Mouse (Mus musculus) heart, adult 9 months (tissue): ENCODE data around the gene Pde11a.

Source experiments
- DNase-seq, 2 experiments: peaks; one replicate each; pipeline ENCODE4 v3.0.0; 2022; ENCODE audit warnings: low spot score in 2 of 2

The Pde11a gene

DNA sequence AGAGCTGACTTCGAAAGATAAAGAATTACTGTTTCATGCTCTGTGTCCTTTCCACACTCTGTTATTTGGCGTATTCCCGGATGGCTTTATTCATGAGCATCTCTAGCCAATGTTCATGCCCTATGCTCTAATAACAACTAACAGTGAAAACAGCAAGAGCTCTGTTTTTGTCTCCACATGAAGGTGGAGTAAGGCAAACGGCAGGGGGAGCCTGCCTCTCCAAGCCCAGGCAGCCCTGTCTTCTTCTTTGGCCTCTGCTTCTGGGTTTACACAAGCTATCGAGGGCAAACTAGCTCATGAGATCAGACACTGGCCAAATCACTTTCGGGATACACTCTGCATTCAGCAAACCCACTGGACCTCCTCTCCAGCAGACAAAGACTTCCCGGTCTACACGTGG is 241.3 kb downstream of the Pde11a start:
- no peak for DNase-seq

DNA sequence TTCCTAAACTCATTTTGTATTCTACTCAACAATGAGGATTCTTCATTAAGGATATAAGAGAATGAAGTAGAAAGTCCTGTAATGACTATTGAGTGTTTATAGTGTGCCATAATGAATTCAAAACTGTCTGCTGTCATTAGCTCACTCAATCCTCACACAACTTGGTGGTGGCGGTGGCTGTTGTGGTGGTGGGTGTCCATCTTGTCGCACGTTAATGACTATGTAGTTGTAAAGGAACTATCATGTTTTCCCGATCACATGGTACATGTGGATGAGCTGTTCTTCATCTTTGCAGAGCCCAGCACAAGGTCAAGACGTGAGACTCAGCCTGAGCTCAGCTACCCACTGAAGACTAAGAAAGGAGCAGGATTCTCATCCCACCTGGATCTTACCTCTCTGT is 242.7 kb downstream of the Pde11a start:
- no peak for DNase-seq

DNA sequence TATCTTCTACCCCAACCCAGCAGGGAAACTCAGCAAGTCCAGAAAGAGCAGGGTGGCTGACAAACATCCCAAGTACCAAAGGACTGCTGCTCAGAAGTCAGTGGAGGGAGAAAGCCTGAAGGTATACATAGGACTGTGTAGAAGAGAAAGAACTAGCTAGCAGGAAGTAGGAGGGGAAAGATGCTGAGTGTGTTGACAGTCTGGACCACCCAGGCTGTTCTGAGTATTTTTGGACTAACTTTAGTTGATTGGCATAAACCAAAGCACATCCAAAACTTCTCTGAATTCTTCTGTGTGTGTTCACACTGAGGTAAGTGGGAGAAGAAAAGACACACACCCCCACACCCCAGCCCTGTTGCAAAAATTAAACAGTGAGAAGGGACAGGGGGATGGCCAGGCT is 248.1 kb downstream of the Pde11a start:
- no peak for DNase-seq

DNA sequence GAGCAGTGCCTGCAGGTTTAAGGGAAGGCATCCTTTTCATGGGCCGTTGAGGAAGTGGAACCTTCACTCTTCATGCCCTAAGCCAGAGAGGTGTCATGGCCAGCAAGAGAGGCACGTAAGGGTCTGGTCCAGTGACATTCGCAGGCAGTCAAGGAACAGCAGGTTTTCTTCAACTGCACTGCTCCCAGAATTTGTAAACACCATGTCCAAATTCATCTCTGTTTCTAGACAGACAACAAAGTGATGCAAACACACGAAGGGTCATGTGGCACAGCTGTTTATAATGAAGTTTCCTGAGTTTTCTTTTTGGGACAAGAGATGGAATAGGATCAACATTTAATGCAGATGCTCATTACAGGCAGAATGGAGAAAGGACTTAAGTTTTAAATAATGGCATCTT is 249.7 kb downstream of the Pde11a start:
- no peak for DNase-seq

DNA sequence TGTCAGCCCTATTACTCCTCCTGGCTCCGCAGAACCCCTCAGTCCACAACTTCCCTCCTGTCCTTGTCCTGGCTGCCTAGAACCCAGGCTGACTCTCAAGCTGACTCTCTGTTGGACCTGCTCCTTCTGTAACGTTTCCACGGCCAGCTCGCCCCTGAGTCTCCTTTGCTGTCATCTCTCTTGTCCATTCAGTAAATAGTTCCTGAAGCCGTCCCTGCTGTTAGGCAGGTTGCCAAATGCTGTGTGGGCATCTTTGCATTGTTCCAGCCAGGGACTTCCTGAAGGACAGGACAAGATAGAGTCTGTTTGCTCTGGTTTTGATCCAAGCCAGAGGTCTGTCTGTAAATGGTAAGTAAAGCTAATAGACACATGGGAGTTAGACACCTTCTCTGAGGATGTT is 250.2 kb downstream of the Pde11a start:
- peak; percentile 14 to 18 for DNase-seq

DNA sequence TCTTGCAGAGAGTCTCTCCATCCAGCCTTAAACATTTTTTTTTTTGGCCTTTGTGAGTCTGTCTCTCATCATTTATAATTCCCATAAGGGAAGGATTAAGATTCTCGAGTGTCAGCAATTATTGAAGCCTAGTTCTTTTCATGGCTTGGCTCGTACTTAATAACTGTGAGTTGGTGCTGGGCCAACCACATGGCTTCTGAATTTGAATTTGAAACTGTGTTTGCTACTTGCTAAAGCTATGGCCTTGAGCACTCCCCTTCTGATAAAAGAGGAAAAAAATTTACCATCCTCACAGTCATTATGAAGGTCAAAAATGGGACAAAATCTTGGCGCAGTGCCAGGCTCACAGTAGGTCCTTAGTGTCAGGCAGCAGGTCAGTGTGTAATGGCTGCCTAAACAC is 251.4 kb downstream of the Pde11a start:
- no peak for DNase-seq

DNA sequence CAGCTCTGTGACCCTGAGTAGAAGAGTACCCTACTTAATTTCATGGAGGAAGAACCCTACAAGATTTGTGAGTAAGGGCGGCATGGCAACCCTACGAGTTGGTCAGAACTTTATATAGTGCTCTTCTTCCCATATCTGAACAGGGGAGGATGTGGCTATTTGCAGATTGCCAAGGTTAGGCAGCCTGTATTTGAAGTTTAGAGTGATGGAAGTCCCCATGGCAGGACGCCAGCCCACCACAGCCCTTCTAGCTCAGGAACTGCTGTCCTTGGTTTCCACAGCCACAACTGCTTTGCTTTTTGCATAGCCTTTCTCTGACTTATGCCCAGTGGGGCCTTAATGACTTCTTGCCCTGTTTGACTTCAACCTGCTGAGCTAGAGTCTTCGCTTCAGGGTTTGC is 253.6 kb downstream of the Pde11a start:
- no peak for DNase-seq

DNA sequence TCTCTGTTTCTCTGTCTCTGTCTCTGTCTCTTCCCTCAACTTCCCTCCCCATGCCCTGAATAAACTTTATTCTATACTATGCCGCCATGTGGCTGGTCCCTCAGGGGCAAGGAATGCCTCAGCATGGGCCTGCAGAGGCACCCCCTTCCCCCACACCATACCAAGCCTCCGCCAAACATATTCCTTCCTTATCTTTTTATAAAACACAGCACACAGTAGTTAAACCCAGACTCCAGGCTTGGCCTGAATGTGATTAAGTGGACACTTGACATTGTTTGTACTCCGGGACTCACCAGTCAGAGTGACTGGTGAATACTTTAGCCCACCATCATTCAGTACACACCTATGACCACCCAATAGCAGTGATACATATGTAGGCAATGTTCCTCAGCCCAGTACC is 254.7 kb downstream of the Pde11a start:
- DNase-seq, result no peak

DNA sequence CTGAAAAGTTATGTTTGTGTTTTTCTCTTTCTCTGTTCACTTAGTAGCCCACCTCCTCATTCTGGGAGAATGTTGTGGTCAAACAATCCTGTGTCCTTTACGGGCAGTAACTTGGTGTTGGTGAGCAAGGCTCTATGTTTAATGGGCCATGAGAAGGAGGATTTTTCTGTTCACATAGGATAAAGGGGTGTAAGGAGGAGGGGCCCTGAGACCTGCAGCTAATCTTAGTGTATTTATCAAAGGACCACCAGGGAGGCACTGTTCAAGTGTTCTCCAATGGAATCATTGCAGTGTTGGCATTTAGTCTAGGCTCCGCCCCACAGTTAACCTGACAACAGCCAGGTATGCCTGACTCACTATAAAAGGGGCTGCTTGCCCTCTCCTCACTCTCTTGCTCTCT is 255.2 kb downstream of the Pde11a start:
- DNase-seq, result no peak

DNA sequence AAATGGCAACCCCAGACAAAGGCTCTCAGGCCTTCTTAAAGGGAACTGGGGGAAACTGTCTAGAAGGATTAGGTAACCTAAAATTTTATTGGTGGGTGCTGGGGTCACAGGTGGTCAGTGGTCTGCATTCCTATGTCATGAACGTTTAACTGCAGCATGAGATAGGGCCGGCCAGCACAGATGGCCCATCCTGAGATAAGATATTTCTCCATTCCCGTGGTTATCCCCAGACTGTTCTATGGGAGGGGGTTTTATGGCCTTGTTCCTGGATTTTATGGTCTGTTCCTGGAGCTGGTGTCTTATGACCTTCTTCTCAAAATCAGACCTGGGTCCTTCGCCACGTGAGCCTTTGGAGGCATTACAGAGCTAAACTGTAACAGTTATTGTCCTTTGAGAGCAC is 256.6 kb downstream of the Pde11a start:
- no peak for DNase-seq

DNA sequence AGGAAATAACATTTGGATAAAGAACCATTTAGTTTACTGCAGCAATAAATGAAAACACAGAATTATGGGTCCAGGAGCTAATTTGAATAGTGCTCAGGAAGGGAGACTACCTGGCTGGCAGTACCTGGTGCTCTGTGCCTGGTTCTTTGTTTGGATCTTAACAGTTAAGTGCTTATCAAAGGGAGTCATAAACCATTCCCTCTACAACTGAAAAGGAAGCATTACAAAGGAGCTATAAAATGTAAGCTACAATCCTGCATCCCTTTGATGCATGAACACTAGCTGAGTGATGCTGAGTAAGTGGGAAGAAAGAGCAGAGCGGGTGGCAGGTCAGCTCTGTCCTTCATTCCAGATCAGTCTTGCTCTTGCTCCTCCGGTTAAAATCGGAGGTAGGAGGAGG is 258.0 kb downstream of the Pde11a start:
- no peak for DNase-seq

DNA sequence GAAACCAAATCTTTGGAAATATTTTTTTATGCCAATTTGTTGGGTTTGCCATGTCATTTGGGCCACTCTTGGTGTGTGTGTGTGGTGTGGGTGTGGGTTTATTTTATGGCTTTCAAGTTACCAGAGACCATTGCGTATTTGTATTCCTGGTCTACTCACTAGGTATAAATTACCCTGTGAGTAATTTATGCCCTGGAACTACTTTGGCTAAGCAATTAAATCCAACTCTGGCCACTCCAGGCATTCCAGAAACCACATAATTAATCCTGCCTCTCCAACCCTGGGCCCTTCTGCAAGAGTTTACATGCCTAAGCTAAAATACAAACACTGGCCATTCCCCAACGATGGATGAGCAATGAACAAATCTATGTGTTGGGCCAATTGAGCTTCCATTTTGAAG is 261.7 kb downstream of the Pde11a start:
- no peak for DNase-seq

DNA sequence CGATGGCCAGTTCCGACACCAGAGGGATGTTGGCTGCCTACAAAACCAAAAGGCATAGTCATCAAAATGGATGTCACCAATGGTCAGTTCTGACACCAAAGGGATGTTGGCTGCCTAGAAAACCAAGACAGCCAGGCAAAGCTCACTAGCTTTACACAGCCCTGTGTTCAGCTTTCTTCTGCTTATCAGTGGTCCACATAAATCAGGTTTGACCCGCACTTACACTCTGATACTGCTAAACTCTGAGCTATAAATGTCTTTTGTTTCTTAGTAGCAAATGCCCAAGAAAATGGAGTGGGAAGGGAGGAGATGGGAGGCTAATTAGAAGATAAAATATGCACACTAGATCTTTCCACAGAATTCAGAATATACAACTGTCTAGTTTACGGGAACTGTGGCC is 262.5 kb downstream of the Pde11a start:
- no peak for DNase-seq

DNA sequence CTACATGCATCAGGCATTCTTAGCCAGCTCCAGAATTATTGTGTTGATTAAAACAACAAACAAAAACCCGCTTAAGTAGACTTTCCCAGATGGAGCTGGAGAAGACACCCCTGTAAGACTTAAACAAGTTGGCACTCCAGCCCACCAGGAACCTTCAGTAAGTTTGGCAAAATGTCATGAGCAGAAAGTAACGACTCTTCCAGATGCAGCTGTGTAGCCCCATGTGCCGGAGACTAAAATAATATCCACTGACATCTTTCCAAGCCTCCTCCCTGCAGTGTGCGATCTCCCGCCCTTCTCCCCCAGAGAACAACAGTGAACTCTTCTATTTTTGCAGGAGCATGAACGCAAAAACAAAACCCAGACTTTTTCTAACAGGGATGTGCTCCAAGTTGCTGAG is 265.5 kb downstream of the Pde11a start:
- no peak for DNase-seq

DNA sequence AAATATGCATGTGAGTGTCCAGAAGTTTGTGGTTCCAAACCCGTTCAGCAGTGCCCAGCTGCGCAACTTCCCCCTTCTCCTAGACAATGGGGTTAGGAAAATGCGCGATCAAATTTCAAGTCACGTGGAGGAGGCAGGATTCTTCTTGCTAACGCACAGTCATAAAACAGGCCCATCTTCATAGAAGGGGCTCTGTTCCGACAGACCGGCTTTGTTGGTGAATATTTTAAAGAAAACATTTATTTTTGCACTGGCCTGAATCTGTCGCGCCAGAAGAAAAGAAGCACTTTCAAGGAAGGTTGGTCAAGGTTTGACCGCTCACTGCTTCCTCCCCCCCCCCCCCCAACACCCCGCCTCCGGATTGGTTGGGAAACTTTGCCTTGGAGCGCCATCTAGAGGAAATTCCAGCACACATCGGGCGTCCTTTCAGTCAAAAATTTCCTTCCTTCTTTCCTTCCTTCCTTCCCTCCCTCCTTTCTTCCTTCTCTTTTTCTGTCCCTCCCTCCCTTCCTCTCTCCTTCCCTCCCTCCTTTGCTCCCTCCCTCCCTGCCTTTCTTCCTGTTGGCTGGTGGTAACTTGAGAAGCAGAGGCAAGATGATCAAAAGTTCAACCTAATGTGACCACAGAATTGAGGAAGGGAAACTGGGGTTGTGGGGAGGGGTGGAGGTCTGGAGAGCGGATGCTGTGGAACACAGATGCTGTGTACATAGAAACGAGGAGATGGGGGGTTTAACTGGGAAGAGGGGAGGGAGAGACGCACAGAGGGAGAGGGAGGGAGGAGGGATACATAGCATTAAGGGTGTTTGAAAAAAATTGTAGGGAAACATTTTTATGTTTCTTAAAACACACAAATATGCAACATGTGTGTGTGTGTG is 267.9 kb downstream of the Pde11a start:
- DNase-seq, result peak; percentile 80 to 87

DNA sequence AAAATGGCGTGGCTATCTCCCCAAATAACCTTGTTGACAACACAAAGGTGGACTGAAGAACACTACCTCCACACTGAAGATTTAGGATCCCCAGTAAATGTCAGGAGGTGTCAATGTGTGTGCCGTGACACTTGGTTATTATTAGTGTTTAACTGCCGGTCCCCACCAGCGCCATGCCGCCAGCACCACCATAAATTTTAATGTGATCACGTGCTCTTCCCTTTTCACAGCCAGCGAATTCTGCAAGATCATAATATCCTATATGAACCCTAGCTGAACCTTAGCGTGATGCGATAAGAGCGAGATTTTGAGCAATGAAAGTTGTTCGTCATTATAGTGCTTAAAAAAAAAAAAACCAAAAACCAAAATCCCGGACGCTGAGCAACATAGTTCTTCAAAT is 269.3 kb downstream of the Pde11a start:
- DNase-seq, result no peak

DNA sequence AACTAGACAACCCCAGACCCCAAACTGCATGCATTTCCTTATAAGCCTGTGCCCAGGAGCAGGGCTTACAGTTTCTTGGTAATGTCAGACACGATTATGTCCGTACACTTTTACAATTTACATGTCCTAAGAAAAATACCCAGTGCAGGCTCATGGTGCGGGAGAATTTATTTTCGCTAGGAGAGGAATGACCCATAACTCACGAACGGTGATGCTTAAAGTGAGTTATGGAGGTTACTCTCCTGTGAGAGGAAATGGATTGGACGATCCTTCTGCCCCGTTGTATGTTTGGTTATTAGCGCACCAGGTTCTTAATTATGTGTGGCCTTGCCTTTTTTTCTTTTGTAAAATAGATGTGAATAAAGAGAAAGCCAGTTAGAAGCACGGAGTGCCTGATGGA is 270.4 kb downstream of the Pde11a start:
- DNase-seq, result no peak

DNA sequence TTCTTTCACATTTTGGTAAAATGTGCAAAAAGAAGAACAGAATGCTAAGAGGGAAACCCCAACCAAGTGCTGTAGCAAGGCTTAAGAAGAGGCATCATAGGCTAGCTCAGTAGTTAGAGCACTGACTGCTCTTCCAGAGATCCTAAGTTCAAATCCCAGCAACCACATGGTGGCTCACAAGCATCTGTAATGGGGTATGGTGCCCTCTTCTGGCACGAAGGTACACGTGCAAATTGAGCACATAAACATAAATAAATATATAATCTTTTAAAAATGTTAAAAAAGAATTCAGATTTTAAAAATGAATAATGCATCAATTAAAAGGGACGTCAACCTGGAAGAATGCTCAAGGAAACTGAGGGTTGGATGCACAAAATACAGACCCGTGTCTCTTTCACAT is 271.4 kb downstream of the Pde11a start:
- DNase-seq, result no peak

DNA sequence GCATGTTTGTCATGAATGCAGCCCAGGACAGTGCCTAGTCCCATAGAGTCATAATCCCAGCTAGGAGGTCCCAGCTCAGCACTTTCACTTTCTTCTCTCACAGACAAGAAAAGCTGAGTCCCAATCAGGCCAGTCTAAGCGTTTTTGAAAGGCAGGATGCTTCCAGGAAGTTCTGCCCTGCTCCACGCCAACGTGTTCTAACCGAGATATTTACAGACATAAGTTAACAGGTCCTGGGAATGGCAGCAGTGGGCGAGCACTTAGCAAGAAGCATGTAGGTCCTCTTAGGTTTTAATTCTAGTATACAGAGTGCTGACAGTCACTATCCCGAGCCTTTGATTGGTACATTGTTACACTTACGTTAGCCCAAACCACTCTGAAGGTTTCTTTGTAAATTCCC is 273.3 kb downstream of the Pde11a start:
- peak; percentile 19 to 25 for DNase-seq

DNA sequence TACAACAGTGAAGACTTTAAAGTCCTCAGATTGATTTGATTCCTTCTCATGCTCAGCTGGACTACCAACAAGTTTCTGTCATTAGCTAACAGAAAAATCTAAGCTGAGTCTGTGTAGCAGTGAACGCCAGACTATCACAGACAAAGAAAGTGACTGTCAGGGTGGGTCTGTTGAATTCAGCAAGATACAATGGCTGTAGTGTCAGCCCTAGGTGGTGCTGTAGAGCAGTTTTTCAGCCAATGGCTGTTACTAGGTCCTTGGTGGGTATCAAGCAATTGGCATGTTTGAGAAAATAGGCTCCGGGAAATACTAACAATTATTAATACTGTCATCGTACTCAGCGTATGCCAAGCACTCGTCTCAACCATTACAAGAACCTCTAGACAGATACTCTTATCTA is 274.5 kb downstream of the Pde11a start:
- DNase-seq, result no peak

DNA sequence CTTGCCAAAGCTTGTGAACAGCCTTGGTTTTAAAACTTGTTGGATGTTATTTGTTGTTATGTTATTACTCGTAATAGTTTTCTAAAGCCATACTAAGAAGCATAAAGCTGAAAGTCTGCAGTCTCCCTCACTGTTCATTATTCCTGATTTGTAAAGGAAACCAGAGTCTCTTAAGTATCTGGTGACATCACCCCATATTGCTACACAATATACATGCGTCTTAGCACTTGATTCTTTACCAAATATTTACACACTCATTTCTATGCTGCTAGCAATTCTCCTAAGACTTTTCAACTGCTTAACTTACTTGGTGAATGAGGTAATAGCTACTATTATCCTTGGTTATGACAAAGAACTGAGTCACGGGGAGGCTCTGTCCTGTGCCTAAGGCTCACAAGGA is 278.4 kb downstream of the Pde11a start:
- no peak for DNase-seq

DNA sequence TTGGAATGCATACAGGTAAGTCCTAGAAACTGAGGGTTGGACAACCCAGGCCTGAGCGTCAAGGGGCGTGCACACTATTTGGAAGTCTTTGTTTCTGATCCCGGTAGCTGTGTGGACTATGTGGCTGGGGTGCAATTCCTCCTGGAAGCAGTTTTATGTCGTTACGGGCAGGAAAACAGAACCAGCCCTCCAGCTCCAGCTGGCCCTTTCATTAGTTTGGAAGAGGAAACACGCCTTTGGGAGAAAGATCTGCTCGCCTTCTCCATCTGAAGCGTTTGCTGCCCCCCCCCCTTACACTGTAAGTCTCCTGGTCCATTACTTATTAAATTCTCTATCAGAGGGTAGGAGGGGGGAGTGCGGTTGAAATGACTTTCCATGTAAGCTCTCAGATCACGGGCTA is 279.0 kb downstream of the Pde11a start:
- no peak for DNase-seq

DNA sequence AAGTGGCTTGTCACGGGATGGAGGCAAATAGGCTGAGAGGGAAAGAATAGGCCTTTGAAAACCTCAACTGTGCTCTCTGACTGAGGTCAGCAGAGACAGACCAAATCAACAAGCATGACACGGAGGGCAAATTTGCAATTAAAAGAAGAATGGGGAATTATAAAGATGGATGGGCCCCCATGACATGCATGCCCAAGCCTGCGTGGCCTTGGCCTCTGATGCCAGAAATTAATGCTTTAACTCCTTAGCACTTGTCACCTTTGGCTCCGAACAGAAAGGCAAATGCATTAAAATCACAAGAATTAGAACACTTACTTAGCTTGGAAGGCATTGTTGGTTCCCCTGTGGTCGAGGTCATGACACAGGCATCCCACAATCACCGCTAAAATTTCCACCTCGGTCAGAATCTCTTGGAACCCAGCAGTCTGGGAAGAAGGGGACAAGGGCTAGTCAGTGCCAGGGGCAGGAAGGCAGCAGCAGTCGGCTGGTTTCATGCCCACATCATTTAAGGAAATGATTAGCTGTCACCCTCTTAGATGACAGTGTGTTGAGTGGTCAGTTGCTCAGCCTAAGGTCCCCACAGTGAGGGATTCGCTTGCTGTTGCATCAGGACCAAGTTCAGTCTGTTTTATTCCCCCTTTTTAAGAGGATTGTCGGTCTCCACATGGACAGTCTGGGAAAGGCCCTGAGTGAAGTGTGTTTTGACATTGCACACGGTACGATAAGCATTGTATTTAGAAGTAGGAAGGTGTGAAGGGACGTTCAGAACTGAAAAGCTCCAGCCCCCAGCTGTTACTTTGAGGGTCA is 279.7 kb downstream of the Pde11a start:
- DNase-seq, result no peak
